Mouse (Mus musculus): Measurements from ENCODE around the gene Trim10.

- no peak for TF ChIP-seq GATA1 (IDR thresholded peaks at IDR 0.05; ENCODE audit: borderline replicate concordance, low read length)
- no peak for TF ChIP-seq FLI1 (IDR thresholded peaks at IDR 0.05; ENCODE audit: low read length)
These were observed 24.6 kb upstream of the Trim10 start for GRCm38 (mm10) chr17:36844725-36845124.

All from megakaryocyte, embryonic 14.5 days (primary cell).